25 mouse cellular contexts compared by ENCODE assay signal in genomic region chr10:62878056-62878455, GRCm38 (mm10).
"Had no signal": no experiment of that assay in that cellular context is flagged by ENCODE, and none has a peak within 500 bp of the region (broad histone marks: within the 10 kb centered on the region; RNA-seq: fewer than 3 reads in every experiment).

No protein-coding gene starts in this region.

- ATAC-seq: hindbrain, postnatal 0 days; intestine, embryonic 16.5 days; liver, postnatal 0 days had no signal

- H3K4me2 ChIP-seq: heart, embryonic 12.5 days; hindbrain, embryonic 13.5 days; hindbrain, embryonic 15.5 days; kidney, embryonic 15.5 days; limb, embryonic 12.5 days; liver, embryonic 11.5 days; liver, embryonic 13.5 days; liver, embryonic 15.5 days had no signal

- H3K9ac ChIP-seq: heart, embryonic 12.5 days; hindbrain, embryonic 13.5 days; hindbrain, embryonic 15.5 days; kidney, embryonic 15.5 days; limb, embryonic 12.5 days; liver, embryonic 13.5 days; liver, embryonic 15.5 days; liver, postnatal 0 days had no signal

- H3K9me3 ChIP-seq: heart, embryonic 10.5 days; heart, embryonic 12.5 days; hindbrain, embryonic 13.5 days; hindbrain, embryonic 15.5 days; kidney, embryonic 15.5 days; limb, embryonic 10.5 days; limb, embryonic 12.5 days; liver, embryonic 13.5 days; liver, embryonic 15.5 days had no signal

- DNase-seq: gastrocnemius, postnatal 14 days; gastrocnemius, postnatal 36 days; heart, adult 18-20 months; heart, postnatal 10 days; kidney, adult 11 months; kidney, adult 2 months; kidney, adult 9 months; kidney, postnatal 14 days; kidney, postnatal 36 days; liver; liver, embryonic 13.5 days; liver, postnatal 0 days had no signal

- H3K27ac ChIP-seq: heart, embryonic 10.5 days; hindbrain, embryonic 13.5 days; hindbrain, embryonic 15.5 days; hindbrain, postnatal 0 days; kidney, embryonic 15.5 days; kidney, postnatal 0 days; left cerebral cortex, adult 2 months; limb, embryonic 10.5 days; limb, embryonic 12.5 days; liver, embryonic 13.5 days; liver, embryonic 15.5 days had no signal

- H3K4me1 ChIP-seq: heart, embryonic 10.5 days; heart, embryonic 12.5 days; hindbrain, embryonic 13.5 days; hindbrain, embryonic 15.5 days; kidney, embryonic 15.5 days; limb, embryonic 10.5 days; limb, embryonic 12.5 days; liver, embryonic 13.5 days; liver, embryonic 15.5 days had no signal

- H3K4me3 ChIP-seq: heart, embryonic 10.5 days; heart, embryonic 12.5 days; hindbrain, embryonic 13.5 days; hindbrain, embryonic 15.5 days; kidney, embryonic 15.5 days; left cerebral cortex, adult 2 months; limb, embryonic 10.5 days; limb, embryonic 12.5 days; liver, embryonic 13.5 days; liver, embryonic 15.5 days had no signal

- H3K36me3 ChIP-seq: hindbrain, embryonic 15.5 days; liver, embryonic 13.5 days; liver, embryonic 15.5 days had no signal

- H3K27me3 ChIP-seq: heart, embryonic 12.5 days; hindbrain, embryonic 13.5 days; hindbrain, embryonic 15.5 days; kidney, embryonic 15.5 days; limb, embryonic 12.5 days; liver, embryonic 13.5 days; liver, embryonic 15.5 days had no signal
